Mouse (Mus musculus) cerebellum, postnatal 10 days (tissue): ENCODE data around the gene Pgrmc2.

ENCODE experiments used
- DNase-seq, 2 experiments: peaks; one replicate each; pipeline ENCODE4 v3.0.0; 2021; ENCODE audit warnings: mixed read lengths in 2 of 2

Pgrmc2 gene

DNA sequence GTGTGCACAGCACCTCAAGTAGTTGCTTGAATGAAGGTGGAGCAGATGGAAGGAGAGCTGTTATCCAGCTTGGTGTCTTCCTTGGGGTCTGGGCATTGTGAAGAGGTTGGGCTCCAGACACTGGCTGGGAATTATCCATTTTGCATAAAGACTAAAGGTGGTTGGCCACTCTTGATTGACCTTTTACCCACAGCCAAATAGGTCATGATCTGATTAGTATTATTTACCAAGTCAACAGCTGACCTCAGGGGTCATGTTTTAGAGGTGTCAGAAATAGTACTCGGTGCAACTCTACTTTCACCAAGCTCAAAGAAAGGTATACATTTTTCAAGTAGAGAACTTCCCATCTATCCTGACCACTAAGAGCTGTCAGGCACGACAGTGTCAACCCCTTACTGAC lies 17.5 kb downstream of the Pgrmc2 start:
- no peak for DNase-seq

DNA sequence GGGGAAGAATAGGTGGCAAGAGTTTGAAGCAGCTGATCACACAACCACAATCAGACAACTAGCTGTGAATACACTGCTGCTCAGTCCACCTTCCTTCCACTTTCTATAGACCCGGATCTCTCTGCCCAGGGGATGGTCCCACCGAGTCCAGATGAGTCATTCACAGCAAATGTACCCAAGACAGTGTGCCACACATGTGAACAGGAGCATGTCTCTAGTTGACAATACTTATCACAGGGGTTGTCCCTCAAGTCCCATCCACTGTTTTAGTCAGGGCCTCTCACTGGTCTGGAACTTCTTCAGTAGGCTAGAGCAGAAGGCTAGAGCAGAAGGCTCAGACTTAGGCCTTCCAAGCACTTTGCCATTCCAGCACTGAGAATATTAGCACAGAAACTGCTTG lies 20.1 kb downstream of the Pgrmc2 start:
- DNase-seq = no peak

DNA sequence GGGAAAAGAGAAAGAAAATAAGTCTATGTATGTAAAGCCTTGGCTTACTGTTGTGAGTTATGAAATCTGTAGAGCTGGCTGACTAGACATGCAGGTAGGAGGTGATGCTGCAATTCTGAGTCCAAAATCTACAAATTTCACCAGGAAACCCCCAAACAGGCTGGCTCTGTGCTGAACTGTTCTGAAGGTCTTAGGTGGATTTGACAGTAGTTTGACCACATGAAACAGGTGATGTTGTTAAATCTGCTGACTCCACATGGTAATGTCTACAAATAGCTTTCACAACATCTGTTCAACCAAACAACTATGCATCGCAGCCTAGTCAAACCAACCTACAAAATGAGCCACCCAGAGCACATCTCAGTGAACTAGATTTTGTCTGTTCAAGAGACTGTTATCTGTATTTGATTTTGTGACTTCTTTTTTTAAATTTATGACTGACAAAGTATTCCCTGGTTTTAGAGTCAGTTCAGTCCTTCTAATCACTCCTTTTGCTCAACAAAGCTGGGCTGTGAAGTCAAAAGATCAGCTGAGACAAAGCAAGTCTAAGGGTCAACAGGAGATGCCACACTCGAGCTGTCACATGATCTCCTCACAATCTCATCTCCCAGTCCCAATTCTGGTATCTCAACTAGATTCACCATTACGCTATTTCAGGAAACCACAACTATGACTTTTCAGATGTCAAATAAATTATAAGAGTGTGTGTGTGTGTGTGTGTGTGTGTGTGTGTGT lies 20.8 kb downstream of the Pgrmc2 start:
- no peak for DNase-seq

DNA sequence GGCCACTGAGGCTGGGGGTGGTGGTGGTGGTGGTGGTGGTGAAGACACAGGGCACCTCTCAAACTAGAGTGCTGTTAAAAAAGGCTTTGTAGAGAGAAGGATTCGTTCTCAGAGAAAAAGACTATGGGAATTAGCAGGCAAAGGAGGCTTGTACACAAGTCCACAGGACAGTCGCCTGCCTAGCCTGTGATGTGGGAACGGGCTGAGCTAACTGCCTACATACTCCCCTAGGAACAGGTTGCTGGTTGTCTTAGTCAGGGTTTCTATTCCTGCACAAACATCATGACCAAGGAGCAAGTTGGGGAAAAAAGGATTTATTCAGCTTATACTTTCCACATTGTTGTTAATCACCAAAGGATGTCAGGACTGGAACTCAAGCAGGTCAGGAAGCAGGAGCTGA lies 23.6 kb downstream of the Pgrmc2 start:
- DNase-seq = no peak

DNA sequence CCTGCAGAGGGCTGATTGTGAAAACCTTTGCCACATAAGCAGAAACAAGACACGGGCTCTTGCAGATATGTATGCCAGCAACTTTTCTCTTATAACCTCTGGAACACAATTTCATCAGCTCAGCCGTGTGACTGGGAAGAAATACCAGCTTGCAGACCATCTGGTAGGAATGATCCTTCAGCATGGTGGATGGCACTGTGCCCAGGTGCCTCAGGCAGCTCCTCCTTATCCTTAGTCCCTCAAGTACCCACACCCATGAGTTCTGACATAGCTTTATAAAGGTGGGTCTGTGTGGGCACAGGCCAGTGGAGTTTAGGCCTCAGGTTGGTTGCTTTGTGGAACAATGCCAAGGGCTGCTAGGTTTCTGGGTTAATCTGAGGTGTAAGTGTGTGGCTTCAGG lies 24.5 kb downstream of the Pgrmc2 start:
- peak; percentile 89 to 91 for DNase-seq

DNA sequence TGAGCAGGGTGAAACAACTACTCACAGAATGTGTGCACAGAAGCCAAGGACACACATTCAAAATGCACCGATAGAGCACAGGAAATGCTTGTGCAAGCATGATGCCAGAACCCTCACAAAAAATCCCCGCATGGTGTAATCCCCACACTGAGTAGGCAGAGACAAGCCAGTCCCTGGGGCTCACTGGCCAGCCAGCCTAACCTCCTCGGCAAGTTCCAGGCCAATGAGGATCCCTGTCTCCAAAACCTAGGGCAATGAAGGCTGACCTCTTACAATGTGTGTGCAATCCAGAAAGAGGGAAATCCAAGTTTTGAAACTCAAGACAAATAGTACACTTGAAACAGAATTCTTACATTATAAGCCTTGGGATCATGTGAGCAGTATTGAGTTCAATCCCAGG lies 29.5 kb downstream of the Pgrmc2 start:
- no peak for DNase-seq

DNA sequence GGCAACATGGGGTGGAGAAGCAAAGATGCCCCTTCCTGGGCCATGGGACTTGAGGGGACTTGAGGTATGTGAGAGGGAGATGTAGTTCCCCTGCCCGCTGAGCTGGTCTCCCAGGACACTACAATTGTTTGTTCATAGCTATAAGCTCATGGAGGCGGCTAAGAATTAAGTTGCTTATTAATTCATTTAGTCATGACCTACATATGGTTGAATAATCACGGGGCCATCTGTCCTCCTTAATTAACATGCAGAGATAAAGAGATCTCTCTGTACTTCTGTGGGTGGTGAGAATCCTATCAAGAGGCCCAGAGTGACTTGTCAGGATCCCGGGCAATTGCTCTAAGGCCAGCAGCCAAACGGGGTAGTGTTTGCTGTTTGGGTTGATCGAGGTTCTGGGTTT lies 35.0 kb downstream of the Pgrmc2 start:
- peak in 1 of 2 experiments; percentile 16 for DNase-seq

DNA sequence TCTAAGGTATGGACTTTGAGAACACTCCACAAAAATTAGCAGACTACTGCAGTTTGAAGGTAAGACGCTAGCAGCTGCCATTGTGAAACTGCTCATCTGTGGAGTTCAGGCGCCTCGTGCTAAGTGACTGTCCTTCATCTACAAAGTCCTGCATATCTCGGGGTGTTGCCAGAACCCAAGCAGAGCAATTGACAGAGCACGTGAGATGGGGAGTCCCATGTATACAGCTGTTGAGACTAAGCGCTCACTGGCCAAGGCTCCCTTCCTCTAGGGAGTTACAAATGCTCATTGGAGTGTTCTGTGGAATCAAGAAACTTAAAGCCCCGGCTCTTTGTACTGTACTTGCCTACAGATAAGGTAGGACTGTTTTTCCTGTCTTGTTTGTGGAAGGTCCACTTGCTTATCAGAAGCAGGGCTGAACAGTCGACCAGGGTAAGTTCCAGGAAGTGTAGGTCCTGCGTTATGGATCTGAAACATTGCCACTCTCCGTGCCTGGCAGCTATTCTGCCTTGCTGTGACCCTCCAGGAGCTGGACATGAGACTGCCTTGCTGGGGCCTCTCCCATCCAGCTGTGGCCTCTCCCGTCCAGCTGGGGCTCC lies 39.0 kb downstream of the Pgrmc2 start:
- DNase-seq = no peak

DNA sequence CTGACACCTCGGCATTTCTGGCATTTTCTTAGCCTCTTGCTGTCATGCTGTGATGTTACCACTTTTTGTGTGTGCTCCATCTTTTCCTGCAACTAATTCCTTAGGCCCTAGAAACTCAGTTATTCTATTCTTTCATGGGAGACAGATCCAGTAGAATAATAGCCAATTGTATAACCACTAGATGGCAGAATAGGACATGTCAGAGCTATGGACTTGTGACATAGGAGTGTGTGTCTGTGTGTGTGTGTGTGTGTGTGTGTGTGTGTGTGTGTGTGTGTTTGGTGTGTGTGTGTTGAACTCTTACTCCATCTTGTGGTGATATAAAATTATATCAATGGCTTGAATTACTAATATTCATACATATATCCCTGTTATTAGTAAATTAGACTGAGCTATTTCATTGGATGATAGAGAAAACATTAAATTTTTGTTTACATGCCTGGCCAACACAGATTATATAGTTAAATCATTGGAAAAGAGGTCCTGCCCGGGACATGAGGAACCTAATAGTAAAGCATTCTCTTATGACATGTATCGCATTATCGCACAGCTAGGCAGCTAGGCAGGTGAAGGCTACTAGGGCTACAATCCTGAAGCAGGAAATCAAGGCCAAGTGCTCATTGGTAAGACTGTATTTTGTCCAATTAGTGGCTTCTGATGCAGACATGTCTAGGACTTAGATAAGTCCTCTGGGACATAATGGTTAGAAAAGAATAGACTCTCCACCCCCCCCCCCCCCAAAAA lies 40.5 kb downstream of the Pgrmc2 start:
- peak; percentile 69 to 76 for DNase-seq

DNA sequence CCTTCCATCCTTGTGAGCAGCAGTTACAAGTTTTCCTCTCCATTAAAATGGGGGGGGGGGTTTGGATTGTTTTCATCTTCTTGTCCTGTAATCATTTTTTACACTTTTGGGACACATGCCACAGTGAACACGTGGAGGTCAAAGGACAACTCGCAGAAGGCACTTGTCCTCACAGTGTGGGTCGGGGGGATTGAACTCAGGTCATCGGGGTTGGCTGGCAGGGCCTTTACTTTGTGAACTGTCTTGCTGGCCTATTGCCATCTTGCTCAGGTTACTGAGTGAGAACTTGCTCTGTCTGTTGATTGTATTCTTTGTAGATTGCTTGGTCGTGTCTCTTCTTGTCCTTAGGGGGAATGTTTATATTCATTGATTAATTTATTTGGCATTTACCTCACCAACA lies 41.6 kb downstream of the Pgrmc2 start:
- DNase-seq = peak in 1 of 2 experiments; percentile 15

DNA sequence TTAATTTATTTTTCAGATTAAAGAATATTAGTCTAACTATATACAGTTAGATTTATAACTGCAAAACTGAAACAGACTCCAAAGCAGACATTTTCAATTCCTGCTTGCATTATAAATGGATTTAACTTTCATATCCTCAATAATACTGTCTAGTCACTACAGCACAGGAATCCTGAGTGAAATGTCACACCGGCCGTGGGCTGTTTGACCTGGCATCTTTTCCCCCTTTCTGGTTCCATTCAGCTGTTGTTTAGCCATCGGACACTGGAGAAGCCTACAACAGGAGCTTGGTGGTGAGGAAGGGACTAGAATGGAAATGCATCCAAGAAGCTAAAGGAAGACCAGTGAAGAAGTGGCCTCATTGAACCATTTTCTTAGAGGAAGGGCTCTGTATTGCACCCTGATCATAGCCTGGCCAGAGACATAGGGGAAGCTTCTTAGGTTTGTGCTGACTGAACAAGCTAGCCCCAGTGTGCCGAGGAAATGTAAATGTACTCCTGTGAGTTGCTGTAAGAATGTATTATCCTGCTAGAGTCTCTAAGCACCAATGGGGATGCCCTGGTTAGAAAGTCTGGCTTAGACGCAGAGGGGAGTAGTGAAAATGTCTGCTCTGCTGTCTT lies 44.4 kb downstream of the Pgrmc2 start:
- DNase-seq = no peak

DNA sequence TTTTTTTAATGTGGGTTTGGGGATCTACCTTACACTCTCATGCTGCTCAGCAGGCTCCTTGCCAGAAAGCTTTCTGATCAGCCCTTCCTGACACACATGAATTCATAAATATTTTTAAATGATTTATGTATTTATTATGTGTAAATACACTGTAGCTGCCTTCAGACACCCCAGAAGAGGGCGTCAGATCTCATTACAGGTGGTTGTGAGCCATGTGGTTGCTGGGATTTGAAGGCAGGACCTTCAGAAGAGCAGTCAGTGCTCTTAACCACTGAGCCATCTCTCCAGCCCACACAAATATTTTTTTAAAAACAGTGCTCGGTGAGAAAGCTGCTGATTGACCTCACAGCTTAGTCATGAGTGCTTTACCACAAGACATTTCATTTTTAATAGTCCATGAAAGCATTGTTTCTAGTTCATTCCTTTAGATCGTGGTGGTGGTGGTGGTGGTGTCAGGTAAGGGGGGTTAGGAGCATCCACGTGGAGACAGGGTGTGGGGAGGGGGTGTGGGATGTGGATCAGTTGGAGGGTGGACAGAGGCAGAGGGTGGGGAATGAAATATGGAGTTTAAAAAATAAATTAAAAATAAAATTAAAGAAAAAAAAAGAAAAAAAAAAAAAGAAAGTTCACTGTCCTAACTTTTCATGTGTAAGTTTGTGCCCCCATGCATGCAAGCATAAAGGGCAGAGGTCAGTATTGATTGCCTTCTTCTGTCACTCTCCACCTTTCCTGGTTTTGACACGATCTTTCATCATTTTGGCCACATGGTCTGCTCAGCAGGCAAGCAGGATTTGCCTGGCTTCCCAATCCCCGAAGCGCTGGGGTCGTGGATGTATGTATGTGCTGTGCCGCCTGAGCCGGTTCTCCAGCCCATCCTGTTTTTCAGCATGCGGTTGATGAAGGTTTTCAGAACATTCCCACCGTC lies 51.3 kb downstream of the Pgrmc2 start:
- no peak for DNase-seq

DNA sequence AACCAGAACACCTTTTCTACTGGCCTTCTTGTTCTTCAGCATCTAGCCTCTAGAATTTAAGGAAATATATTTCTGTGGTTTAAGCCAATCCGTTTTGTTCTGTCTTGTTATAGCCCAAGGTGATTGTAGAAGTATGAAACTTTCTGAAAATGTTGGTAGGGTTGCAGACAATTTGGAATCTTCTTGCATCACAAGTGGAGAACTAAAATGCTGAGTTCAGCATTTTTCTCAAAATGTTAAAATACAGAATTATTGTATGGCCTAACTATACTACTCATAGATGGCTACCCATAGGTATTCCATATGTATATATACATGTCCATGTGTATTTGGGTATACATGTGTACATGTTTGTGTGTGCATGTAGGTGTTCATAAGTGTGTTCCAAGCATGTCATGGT lies 52.1 kb downstream of the Pgrmc2 start:
- DNase-seq = no peak

DNA sequence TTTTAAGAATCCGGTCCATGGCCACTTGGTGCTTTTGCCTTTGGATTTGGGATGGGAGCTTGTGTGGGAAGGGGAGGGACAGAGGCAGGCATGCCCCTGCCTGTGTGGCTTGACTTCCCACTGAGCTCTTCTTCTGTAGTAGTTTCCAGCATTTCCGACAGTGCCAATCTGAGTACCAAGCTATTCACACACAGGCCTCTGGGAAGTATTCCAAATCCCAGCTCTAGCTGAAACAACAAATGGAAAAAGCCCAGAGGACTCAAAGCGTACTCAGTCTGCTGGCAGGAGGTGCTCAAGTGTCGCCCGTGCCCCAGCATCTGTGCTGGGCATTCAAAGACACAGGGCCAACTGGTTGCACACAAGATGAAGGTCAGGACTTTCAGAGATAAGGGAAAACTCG lies 60.9 kb downstream of the Pgrmc2 start:
- peak; percentile 57 to 66 for DNase-seq

DNA sequence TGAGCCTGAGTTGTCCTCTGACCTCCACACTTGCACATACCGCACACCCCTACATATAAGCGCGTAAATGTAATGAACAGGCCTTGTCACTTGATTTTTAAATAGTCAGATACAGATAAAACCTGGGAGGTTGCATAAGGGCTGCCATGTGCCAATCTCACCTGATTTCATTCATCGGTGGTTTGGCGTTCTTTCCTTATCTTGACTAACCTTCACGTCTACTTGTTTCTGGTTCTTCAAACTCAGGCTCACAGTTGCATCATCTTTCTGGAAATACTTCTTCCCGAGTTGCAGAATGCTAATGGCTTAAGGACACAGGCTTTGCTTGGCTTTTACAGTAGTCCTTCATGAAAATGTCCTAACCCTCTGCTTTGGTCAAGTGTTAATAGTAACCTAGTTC lies 62.2 kb downstream of the Pgrmc2 start:
- DNase-seq = no peak

DNA sequence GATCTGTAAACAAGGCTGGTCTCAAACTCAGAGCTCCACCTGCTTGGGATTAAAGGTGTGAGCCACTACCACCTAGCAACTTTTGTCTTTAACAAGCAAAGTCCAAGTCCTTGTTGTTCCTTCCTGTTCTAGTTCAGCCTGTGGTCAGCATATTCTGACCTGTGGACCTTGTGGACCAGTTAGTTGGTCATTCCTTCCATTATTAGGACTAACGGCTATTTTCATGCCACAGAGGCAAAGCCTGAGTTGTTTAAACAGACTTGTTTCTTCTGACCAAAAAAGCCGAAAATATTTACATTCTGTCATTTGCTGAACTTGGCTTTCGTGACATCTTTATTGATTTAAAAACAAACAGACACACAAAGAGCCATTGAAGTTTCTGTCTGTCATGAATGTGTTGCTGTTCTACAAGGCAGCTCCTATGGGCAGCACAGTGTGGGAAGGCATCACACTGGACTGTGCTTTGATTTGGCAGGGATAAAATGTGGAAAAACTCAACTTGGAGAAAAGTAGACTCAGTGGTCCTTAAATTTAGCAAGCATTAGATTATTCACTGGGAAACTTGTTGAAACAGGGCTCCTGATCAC lies 64.7 kb downstream of the Pgrmc2 start:
- DNase-seq = no peak
